ENCODE assay signal across 8 mouse cellular contexts in genomic region chr2:27744612-27745351, GRCm38 (mm10).
DNase-seq lines count a peak whose midpoint lies in the region; ATAC-seq lines count a peak whose summit lies in the region.

No protein-coding gene starts in this region.

- H3K9ac ChIP-seq in hindbrain, embryonic 13.5 days = 0 out of 2 replicates have a peak overlapping the region, but pooled peaks have one; percentile 20
- no peak overlapping the region for H3K9ac ChIP-seq in hindbrain, embryonic 11.5 days (ENCODE audit: low read depth, low read length)
- no peak overlapping the region for H3K9ac ChIP-seq in heart, embryonic 12.5 days
- no peak overlapping the region for H3K9ac ChIP-seq in limb, embryonic 11.5 days (ENCODE audit: low read length)
- H3K9ac ChIP-seq in stomach, embryonic 15.5 days = no peak overlapping the region

- peak overlapping the region; percentile 5; the same call in 1 of the 2 replicates for H3K27ac ChIP-seq in hindbrain, embryonic 13.5 days
- H3K27ac ChIP-seq in hindbrain, embryonic 11.5 days (ENCODE audit: low read depth, low read length) = no peak overlapping the region
- peak overlapping the region; percentile 31; the same call in 1 of the 2 replicates for H3K27ac ChIP-seq in heart, embryonic 12.5 days (ENCODE audit: poor library complexity, severe bottlenecking)
- H3K27ac ChIP-seq in limb, embryonic 11.5 days (replicated peaks; ENCODE audit: low read depth, low read length) = no peak overlapping the region
- H3K27ac ChIP-seq in stomach, embryonic 15.5 days = peak overlapping the region; percentile 85

- intact Hi-C loops in gastrocnemius, postnatal 36 days (cut with DNase I) = no loop called here

- H3K36me3 ChIP-seq in hindbrain, embryonic 13.5 days = peaks cover 22% of the 10 kb centered on the region
- H3K36me3 ChIP-seq in hindbrain, embryonic 11.5 days (ENCODE audit: control insufficient read depth, insufficient read depth, low read length) = no peaks in the 10 kb centered on the region
- H3K36me3 ChIP-seq in heart, embryonic 12.5 days = peaks cover 58% of the 10 kb centered on the region
- peaks cover 9% of the 10 kb centered on the region; the same call in 1 of the 2 replicates for H3K36me3 ChIP-seq in limb, embryonic 11.5 days (ENCODE audit: control insufficient read depth, insufficient read depth, low read length)
- peaks cover 31% of the 10 kb centered on the region for H3K36me3 ChIP-seq in stomach, embryonic 15.5 days

- no peaks in the 10 kb centered on the region for H3K9me3 ChIP-seq in hindbrain, embryonic 13.5 days
- no peaks in the 10 kb centered on the region for H3K9me3 ChIP-seq in hindbrain, embryonic 11.5 days (ENCODE audit: control insufficient read depth, low read length)
- H3K9me3 ChIP-seq in heart, embryonic 12.5 days (replicated peaks) = no peaks in the 10 kb centered on the region
- H3K9me3 ChIP-seq in limb, embryonic 11.5 days (ENCODE audit: control insufficient read depth, low read length) = no peaks in the 10 kb centered on the region
- no peaks in the 10 kb centered on the region for H3K9me3 ChIP-seq in stomach, embryonic 15.5 days

- WGBS in hindbrain, embryonic 13.5 days = 68% methylated on average over 13 of the region's 13 CpGs
- WGBS in hindbrain, embryonic 11.5 days = 76% methylated on average over 13 of the region's 13 CpGs
- WGBS in heart, embryonic 12.5 days = 67% methylated on average over 13 of the region's 13 CpGs
- 80% methylated on average over 13 of the region's 13 CpGs for WGBS in limb, embryonic 11.5 days
- 34% methylated on average over 13 of the region's 13 CpGs for WGBS in stomach, embryonic 15.5 days

- no peaks in the 10 kb centered on the region for H3K27me3 ChIP-seq in hindbrain, embryonic 13.5 days
- H3K27me3 ChIP-seq in hindbrain, embryonic 11.5 days (ENCODE audit: control insufficient read depth, insufficient read depth, low read length) = no peaks in the 10 kb centered on the region
- H3K27me3 ChIP-seq in heart, embryonic 12.5 days (replicated peaks) = peaks cover 12% of the 10 kb centered on the region
- no peaks in the 10 kb centered on the region for H3K27me3 ChIP-seq in limb, embryonic 11.5 days (ENCODE audit: control insufficient read depth, insufficient read depth, low read length)
- no peaks in the 10 kb centered on the region for H3K27me3 ChIP-seq in stomach, embryonic 15.5 days (replicated peaks)

- ATAC-seq in hindbrain, embryonic 13.5 days (ENCODE audit: low FRiP score) = no peak
- no peak for ATAC-seq in hindbrain, embryonic 11.5 days (ENCODE audit: low FRiP score)
- no peak for ATAC-seq in heart, embryonic 12.5 days (ENCODE audit: insufficient number of reproducible peaks, low FRiP score)
- ATAC-seq in limb, embryonic 11.5 days (ENCODE audit: insufficient number of reproducible peaks, low FRiP score, low TSS enrichment, low read depth) = no peak
- peak; percentile 67 for ATAC-seq in stomach, embryonic 15.5 days (ENCODE audit: insufficient read depth, low FRiP score, low read depth)

- H3K4me1 ChIP-seq in hindbrain, embryonic 13.5 days (replicated peaks) = peaks cover 63% of the 10 kb centered on the region
- peaks cover 12% of the 10 kb centered on the region for H3K4me1 ChIP-seq in hindbrain, embryonic 11.5 days (replicated peaks; ENCODE audit: control insufficient read depth, insufficient read depth, low read length)
- H3K4me1 ChIP-seq in heart, embryonic 12.5 days (replicated peaks) = peaks cover 53% of the 10 kb centered on the region
- peaks cover 25% of the 10 kb centered on the region for H3K4me1 ChIP-seq in limb, embryonic 11.5 days (ENCODE audit: control insufficient read depth, insufficient read depth, low read length)
- H3K4me1 ChIP-seq in stomach, embryonic 15.5 days = peaks cover 63% of the 10 kb centered on the region

- no peak overlapping the region for H3K4me3 ChIP-seq in hindbrain, embryonic 13.5 days
- H3K4me3 ChIP-seq in hindbrain, embryonic 11.5 days (ENCODE audit: low read depth, low read length) = no peak overlapping the region
- no peak overlapping the region for H3K4me3 ChIP-seq in heart, embryonic 12.5 days
- no peak overlapping the region for H3K4me3 ChIP-seq in limb, embryonic 11.5 days (ENCODE audit: low read depth, low read length)
- H3K4me3 ChIP-seq in stomach, embryonic 15.5 days (replicated peaks) = no peak overlapping the region

- no peak for DNase-seq in hindbrain, embryonic 11.5 days (ENCODE audit: low spot score)
- DNase-seq in limb, embryonic 11.5 days (ENCODE audit: low spot score) = peak; percentile 40
- no peak for DNase-seq in left cerebral cortex, adult 11 months (ENCODE audit: low spot score)
- DNase-seq in embryo, embryonic 9.5 days (ENCODE audit: extremely low spot score) = no peak
- DNase-seq in gastrocnemius, postnatal 36 days = no peak

- no peak overlapping the region for H3K4me2 ChIP-seq in hindbrain, embryonic 13.5 days
- H3K4me2 ChIP-seq in hindbrain, embryonic 11.5 days (replicated peaks; ENCODE audit: low read depth, low read length) = no peak overlapping the region
- no peak overlapping the region for H3K4me2 ChIP-seq in heart, embryonic 12.5 days
- H3K4me2 ChIP-seq in limb, embryonic 11.5 days (ENCODE audit: low read depth, severe bottlenecking) = no peak overlapping the region
- H3K4me2 ChIP-seq in stomach, embryonic 15.5 days = peak overlapping the region; percentile 17; the same call in 1 of the 2 replicates

Comparison
In these comparisons a context has a peak if more than half of its experiments do, and no peak if none do; other contexts are left out.
1. H3K27ac ChIP-seq: peak in hindbrain, embryonic 13.5 days (single experiment), heart, embryonic 12.5 days (single experiment) and stomach, embryonic 15.5 days (single experiment); none in hindbrain, embryonic 11.5 days (single experiment) and limb, embryonic 11.5 days (single experiment).